ENCODE assay signal across 22 mouse cellular contexts in the genomic region with DNA sequence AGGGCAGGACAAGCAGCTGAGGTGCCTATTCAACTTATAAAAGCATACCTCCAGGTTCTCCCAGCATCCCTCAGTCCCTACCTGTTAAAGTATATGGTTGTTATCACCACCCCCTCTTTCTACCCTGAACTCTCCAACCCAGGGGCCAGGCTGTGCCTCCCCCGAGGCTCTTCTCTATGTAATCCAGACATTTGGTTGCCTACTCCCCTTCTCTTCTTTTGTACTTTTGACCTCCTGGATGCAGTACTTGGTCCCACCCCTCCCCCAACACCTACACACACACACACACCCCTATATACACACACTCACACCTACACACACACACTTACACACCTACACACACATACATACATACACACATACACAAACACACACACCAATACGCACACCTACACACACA.
DNase-seq lines count a peak whose midpoint lies in the region; ATAC-seq and TF ChIP-seq lines count a peak whose summit lies in the region.
"Had no signal": no experiment of that assay in that cellular context is flagged by ENCODE, and none has a peak within 500 bp of the region (broad histone marks: within the 10 kb centered on the region; RNA-seq: fewer than 3 reads in every experiment).

No protein-coding gene starts in this region.

- H3K36me3 ChIP-seq in heart, embryonic 10.5 days: no peaks in the 10 kb centered on the region
- peaks cover 7% of the 10 kb centered on the region for H3K36me3 ChIP-seq in heart, adult 2 months (ENCODE audit: control insufficient read depth, insufficient read depth, low read length)
- H3K36me3 ChIP-seq in limb, embryonic 15.5 days: no peaks in the 10 kb centered on the region
- H3K36me3 ChIP-seq in limb, embryonic 10.5 days: no peaks in the 10 kb centered on the region
- H3K36me3 ChIP-seq in stomach, embryonic 16.5 days (ENCODE audit: control insufficient read depth, insufficient read depth, low read length): no peaks in the 10 kb centered on the region
- H3K36me3 ChIP-seq in stomach, postnatal 0 days (ENCODE audit: control insufficient read depth, insufficient read depth, low read length): no peaks in the 10 kb centered on the region
- H3K36me3 ChIP-seq: embryonic facial prominence, embryonic 13.5 days; embryonic facial prominence, embryonic 15.5 days; forebrain, embryonic 10.5 days; forebrain, embryonic 12.5 days had no signal

- H3K9ac ChIP-seq in heart, adult 2 months (ENCODE audit: low read depth, low read length): no peak overlapping the region
- no peak overlapping the region for H3K9ac ChIP-seq in limb, embryonic 15.5 days
- no peak overlapping the region for H3K9ac ChIP-seq in stomach, embryonic 16.5 days (ENCODE audit: low read length)
- no peak overlapping the region for H3K9ac ChIP-seq in stomach, postnatal 0 days (ENCODE audit: low read length)
- H3K9ac ChIP-seq: embryonic facial prominence, embryonic 13.5 days; embryonic facial prominence, embryonic 15.5 days; forebrain, embryonic 12.5 days had no signal

- no peaks in the 10 kb centered on the region for H3K9me3 ChIP-seq in heart, embryonic 10.5 days
- H3K9me3 ChIP-seq in limb, embryonic 15.5 days: no peaks in the 10 kb centered on the region
- no peaks in the 10 kb centered on the region for H3K9me3 ChIP-seq in limb, embryonic 10.5 days (replicated peaks)
- H3K9me3 ChIP-seq in stomach, embryonic 16.5 days (replicated peaks; ENCODE audit: control insufficient read depth, low read length): no peaks in the 10 kb centered on the region
- no peaks in the 10 kb centered on the region for H3K9me3 ChIP-seq in stomach, postnatal 0 days (ENCODE audit: control insufficient read depth, low read length)
- H3K9me3 ChIP-seq: embryonic facial prominence, embryonic 13.5 days; embryonic facial prominence, embryonic 15.5 days; forebrain, embryonic 10.5 days; forebrain, embryonic 12.5 days had no signal

- TF ChIP-seq EP300 in heart, adult 2 months (IDR thresholded peaks at IDR 0.05; ENCODE audit: insufficient read depth, low read depth, low read length): no peak
- TF ChIP-seq EP300 in stomach, postnatal 0 days (optimal IDR thresholded peaks at IDR 0.05): no peak

- ATAC-seq in limb, embryonic 15.5 days (ENCODE audit: insufficient number of reproducible peaks, low FRiP score, low TSS enrichment, low read depth): 0 out of 2 replicates have a peak, but pooled peaks have one; percentile 52
- 0 out of 2 replicates have a peak, but pooled peaks have one; percentile 37 for ATAC-seq in stomach, embryonic 16.5 days (ENCODE audit: insufficient read depth, low FRiP score)
- no peak for ATAC-seq in stomach, postnatal 0 days (ENCODE audit: low FRiP score, low TSS enrichment)
- ATAC-seq: forebrain, embryonic 14.5 days had no signal

- H3K27ac ChIP-seq in heart, embryonic 10.5 days: no peak overlapping the region
- no peak overlapping the region for H3K27ac ChIP-seq in heart, adult 2 months
- no peak overlapping the region for H3K27ac ChIP-seq in limb, embryonic 15.5 days
- H3K27ac ChIP-seq in limb, embryonic 10.5 days: no peak overlapping the region
- H3K27ac ChIP-seq in stomach, embryonic 16.5 days (ENCODE audit: low read length): no peak overlapping the region
- no peak overlapping the region for H3K27ac ChIP-seq in stomach, postnatal 0 days (replicated peaks)
- H3K27ac ChIP-seq: embryonic facial prominence, embryonic 13.5 days; embryonic facial prominence, embryonic 15.5 days; forebrain, embryonic 10.5 days; forebrain, embryonic 12.5 days had no signal

- H3K4me2 ChIP-seq in limb, embryonic 15.5 days: no peak overlapping the region
- no peak overlapping the region for H3K4me2 ChIP-seq in stomach, embryonic 16.5 days (ENCODE audit: low read depth, low read length)
- no peak overlapping the region for H3K4me2 ChIP-seq in stomach, postnatal 0 days (replicated peaks; ENCODE audit: low read depth)
- H3K4me2 ChIP-seq: embryonic facial prominence, embryonic 13.5 days; embryonic facial prominence, embryonic 15.5 days; forebrain, embryonic 12.5 days had no signal

- intact Hi-C loops in heart, adult 2 months (cut with DNase I): no loop called here

- peaks cover 25% of the 10 kb centered on the region for H3K4me1 ChIP-seq in heart, embryonic 10.5 days
- peaks cover 7% of the 10 kb centered on the region for H3K4me1 ChIP-seq in heart, adult 2 months (ENCODE audit: control insufficient read depth, insufficient read depth, low read length)
- peaks cover 22% of the 10 kb centered on the region for H3K4me1 ChIP-seq in limb, embryonic 15.5 days
- no peaks in the 10 kb centered on the region for H3K4me1 ChIP-seq in limb, embryonic 10.5 days
- H3K4me1 ChIP-seq in stomach, embryonic 16.5 days (ENCODE audit: control insufficient read depth, insufficient read depth, low read length): peaks cover 4% of the 10 kb centered on the region; the same call in 1 of the 2 replicates
- H3K4me1 ChIP-seq in stomach, postnatal 0 days (replicated peaks; ENCODE audit: control insufficient read depth, insufficient read depth): no peaks in the 10 kb centered on the region; the same call in 1 of the 2 replicates
- H3K4me1 ChIP-seq: forebrain, embryonic 10.5 days; forebrain, embryonic 12.5 days had no signal

- no peak for TF ChIP-seq CTCF in heart, adult 2 months (IDR thresholded peaks at IDR 0.05)
- TF ChIP-seq CTCF in stomach, postnatal 0 days (IDR thresholded peaks at IDR 0.05; ENCODE audit: low read depth): no peak

- 82% methylated on average over 2 of the region's 2 CpGs for WGBS in heart, embryonic 10.5 days
- 86% methylated on average over 2 of the region's 2 CpGs for WGBS in heart, adult 2 months
- 84% methylated on average over 2 of the region's 2 CpGs for WGBS in limb, embryonic 15.5 days
- 86% methylated on average over 2 of the region's 2 CpGs for WGBS in limb, embryonic 10.5 days
- WGBS in stomach, embryonic 16.5 days: 80% methylated on average over 2 of the region's 2 CpGs
- 66% methylated on average over 2 of the region's 2 CpGs for WGBS in stomach, postnatal 0 days

- no peaks in the 10 kb centered on the region for H3K79me2 ChIP-seq in heart, adult 2 months (replicated peaks; ENCODE audit: control insufficient read depth, insufficient read depth, low read length)

- no peaks in the 10 kb centered on the region for H3K27me3 ChIP-seq in heart, embryonic 10.5 days (ENCODE audit: insufficient read depth, poor library complexity, severe bottlenecking)
- H3K27me3 ChIP-seq in heart, adult 2 months (ENCODE audit: control insufficient read depth, insufficient read depth, low read length): no peaks in the 10 kb centered on the region
- H3K27me3 ChIP-seq in limb, embryonic 15.5 days: no peaks in the 10 kb centered on the region
- H3K27me3 ChIP-seq in limb, embryonic 10.5 days (ENCODE audit: low read depth, poor library complexity, severe bottlenecking): no peaks in the 10 kb centered on the region
- H3K27me3 ChIP-seq in stomach, embryonic 16.5 days (ENCODE audit: control insufficient read depth, insufficient read depth, low read length): no peaks in the 10 kb centered on the region
- H3K27me3 ChIP-seq in stomach, postnatal 0 days (ENCODE audit: control insufficient read depth, insufficient read depth, low read length): no peaks in the 10 kb centered on the region
- H3K27me3 ChIP-seq: embryonic facial prominence, embryonic 13.5 days; embryonic facial prominence, embryonic 15.5 days; forebrain, embryonic 12.5 days had no signal

- H3K4me3 ChIP-seq in heart, embryonic 10.5 days: no peak overlapping the region
- H3K4me3 ChIP-seq in heart, adult 2 months: no peak overlapping the region
- no peak overlapping the region for H3K4me3 ChIP-seq in limb, embryonic 15.5 days
- H3K4me3 ChIP-seq in limb, embryonic 10.5 days: no peak overlapping the region
- no peak overlapping the region for H3K4me3 ChIP-seq in stomach, embryonic 16.5 days (replicated peaks; ENCODE audit: low read length)
- H3K4me3 ChIP-seq in stomach, postnatal 0 days (ENCODE audit: low read depth, low read length): no peak overlapping the region
- H3K4me3 ChIP-seq: embryonic facial prominence, embryonic 13.5 days; embryonic facial prominence, embryonic 15.5 days; erythroblast, embryonic 14.5 days; forebrain, embryonic 10.5 days; forebrain, embryonic 12.5 days had no signal

- TF ChIP-seq POLR2A in heart, adult 2 months (IDR thresholded peaks at IDR 0.05; ENCODE audit: insufficient read depth, low read depth, low read length): no peak

- peak; percentile 60 for DNase-seq in heart, embryonic 10.5 days (ENCODE audit: low spot score)
- no peak for DNase-seq in heart, adult 2 months
- no peak for DNase-seq in limb, embryonic 10.5 days (ENCODE audit: low spot score)
- DNase-seq in stomach, postnatal 0 days (ENCODE audit: low spot score): no peak
- DNase-seq: adrenal gland, adult 2 months; adrenal gland, postnatal 10 days; adrenal gland, postnatal 25 days; cerebellum, adult 11 months; cerebellum, adult 18-20 months; cerebellum, adult 8-10 months; cerebellum, adult 9-11 months; cerebellum, postnatal 14 days; cerebellum, postnatal 36 days; embryo, embryonic 11 days had no signal
